Mouse (Mus musculus) megakaryocyte, adult 5-6 weeks (primary cell): ENCODE measurements around the gene Olfr1025-ps1. TPM values are rescaled to one million over a fixed set of nuclear protein-coding genes. Genes with fewer than 3 reads are reported as not detected.

ENCODE experiments used
- ATAC-seq: 2 replicates; pipeline ENCODE4 v1.8.0; 2016; ENCODE audit warnings: mild to moderate bottlenecking, inconsistent platforms; ENCODE audit not compliant: poor library complexity, severe bottlenecking
- total RNA-seq, 2 experiments: library from RNA; stranded (forward) in 1 of 2; stranded (reverse) in 1 of 2; fragments of 153-499, 151-499 nt in 1 of 2; fragments of 221-1000, 200-1000 nt in 1 of 2; gene quantifications; 2 replicates each; pipeline versions ENCODE4 v1.2.3 to v1.2.4; 2015 to 2017

Olfr1025-ps1 gene
- not detected in 2 replicates for total RNA-seq (2015)
- total RNA-seq (2017): not detected in 2 replicates

DNA sequence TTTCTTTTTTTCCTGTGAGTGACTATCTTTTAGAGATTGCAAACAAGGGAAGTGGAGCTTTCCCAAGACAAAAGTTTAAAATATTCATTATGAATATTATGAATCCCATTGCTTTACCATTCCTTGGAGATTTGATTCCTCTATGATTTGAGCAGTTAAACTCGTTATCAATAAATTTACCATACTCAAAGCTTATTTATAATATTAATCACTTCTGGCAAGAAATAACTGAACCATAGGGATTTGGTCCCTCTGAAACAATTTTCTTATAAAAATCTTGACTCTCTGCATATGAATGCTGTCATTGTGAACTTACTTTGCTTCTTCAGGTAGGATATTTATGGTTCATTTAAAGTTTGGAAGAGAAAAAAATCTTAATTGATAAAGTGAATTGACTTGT lies at the start of gene Olfr1025-ps1:
Gene Olfr1025-ps1, plus strand, starts transcription at position 301 of the 400 bp plus-strand sequence.
- no peak for ATAC-seq

- ATAC-seq: no peak
These were observed 46.7 kb upstream of the Olfr1025-ps1 start, which contains the start of gene Olfr1022 for GRCm38 (mm10) chr2:85868294-85868693. Gene Olfr1022 (plus strand): TSS chr2:85868594.

DNA sequence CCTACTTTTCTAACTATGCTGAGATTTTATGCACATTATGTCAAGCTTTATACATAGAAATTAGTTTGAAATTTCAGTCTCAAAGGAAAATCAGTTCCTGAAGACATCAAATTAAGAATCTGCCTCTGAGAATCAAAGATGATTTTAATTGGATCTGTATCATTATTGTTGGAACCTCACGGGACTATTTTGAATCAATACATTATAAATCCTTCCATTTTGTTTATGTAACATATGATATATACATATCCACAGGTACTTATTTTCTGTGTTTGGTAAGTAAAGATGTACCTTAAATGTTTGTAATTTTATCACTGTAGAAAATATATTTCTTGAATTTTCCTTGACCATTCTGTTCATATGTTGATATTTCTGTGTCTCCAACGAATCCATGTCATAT lies 29.7 kb upstream of the Olfr1025-ps1 start, which contains the start of gene Olfr1023:
Gene Olfr1023, plus strand, starts transcription at position 301 of the 400 bp plus-strand sequence.
- ATAC-seq: no peak

DNA sequence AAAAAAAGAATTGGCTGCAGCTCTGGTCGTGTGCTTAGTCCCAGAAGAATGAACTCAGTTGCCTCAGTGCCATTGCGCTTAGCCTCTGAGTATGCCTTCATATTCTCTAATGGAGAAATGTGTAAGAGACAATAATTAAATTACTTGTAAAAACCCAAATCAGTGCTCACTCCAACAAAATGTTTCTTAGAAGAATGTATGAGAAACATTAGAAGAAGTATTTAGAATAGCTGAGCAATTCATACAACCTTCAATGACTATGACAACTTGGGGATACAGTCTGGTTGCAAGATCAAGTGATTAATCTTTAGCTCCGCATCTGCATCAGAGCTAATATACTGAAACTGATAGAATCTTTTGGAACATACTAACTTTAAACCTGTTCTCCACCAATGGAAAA lies 10.0 kb upstream of the Olfr1025-ps1 start, which contains the start of gene Olfr1024:
Gene Olfr1024, minus strand, starts transcription at position 101 of the 400 bp plus-strand sequence.
- no peak for ATAC-seq

GRCm38 (mm10) chr2:85913197-85913596 lies 1.8 kb upstream of the Olfr1025-ps1 start:
- no peak for ATAC-seq

DNA sequence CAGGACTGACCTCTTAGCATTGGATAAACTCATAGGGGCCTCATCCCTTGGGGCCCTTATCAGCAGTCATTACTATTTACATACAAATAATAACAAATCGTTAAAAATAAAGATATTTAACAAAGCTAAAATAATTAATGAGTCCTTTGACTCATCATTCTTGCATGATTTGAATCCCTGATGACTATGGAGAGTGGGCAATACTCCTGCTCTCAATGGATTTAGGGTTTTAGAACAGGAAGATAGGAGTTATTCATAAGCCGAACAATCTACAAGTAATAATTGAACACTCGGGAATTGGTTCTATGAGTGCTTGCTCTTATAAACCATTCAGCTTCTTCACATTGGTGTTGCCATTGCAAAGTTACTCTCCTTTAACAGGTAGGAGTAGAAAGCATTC lies 6.3 kb downstream of the Olfr1025-ps1 start, which contains the start of gene Olfr1026:
Gene Olfr1026, plus strand, starts transcription at position 301 of the 400 bp plus-strand sequence.
- ATAC-seq: no peak

DNA sequence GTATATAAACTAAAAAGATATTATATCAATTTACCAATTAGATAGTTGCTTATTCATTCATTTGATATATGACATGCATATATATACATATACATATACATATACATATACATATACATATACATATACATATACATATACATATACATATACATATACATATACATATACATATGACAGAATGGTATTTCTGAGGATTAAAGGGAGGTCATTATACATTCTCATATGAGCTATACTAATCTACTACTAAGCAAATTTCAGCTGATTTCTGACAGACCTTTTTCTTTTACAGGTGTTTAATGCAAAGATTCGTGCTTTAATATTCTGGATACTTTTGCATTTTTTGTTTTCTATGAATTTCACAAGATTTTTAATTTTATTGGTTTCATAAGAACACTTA lies 35.1 kb downstream of the Olfr1025-ps1 start, which contains the start of gene Olfr1028:
Gene Olfr1028, plus strand, starts transcription at position 301 of the 400 bp plus-strand sequence.
- ATAC-seq: no peak

Other genes with a start within 250 kb of the Olfr1025-ps1 start
- gene Olfr1006, start 236.4 kb upstream of the Olfr1025-ps1 start, total RNA-seq (2015): not detected in 2 replicates
- gene Olfr1006, start 236.4 kb upstream of the Olfr1025-ps1 start, total RNA-seq (2017): not detected in 2 replicates
- gene Olfr1008, start 225.8 kb upstream of the Olfr1025-ps1 start, total RNA-seq (2015): not detected in 2 replicates
- gene Olfr1008, start 225.8 kb upstream of the Olfr1025-ps1 start, total RNA-seq (2017): not detected in 2 replicates
- not detected in 2 replicates for gene Olfr1009, start 199.8 kb upstream of the Olfr1025-ps1 start, total RNA-seq (2015)
- not detected in 2 replicates for gene Olfr1009, start 199.8 kb upstream of the Olfr1025-ps1 start, total RNA-seq (2017)
- not detected in 2 replicates for gene Olfr1012, start 152.4 kb upstream of the Olfr1025-ps1 start, total RNA-seq (2015)
- not detected in 2 replicates for gene Olfr1012, start 152.4 kb upstream of the Olfr1025-ps1 start, total RNA-seq (2017)
- not detected in 2 replicates for gene Olfr1013, start 148.1 kb upstream of the Olfr1025-ps1 start, total RNA-seq (2015)
- gene Olfr1013, start 148.1 kb upstream of the Olfr1025-ps1 start, total RNA-seq (2017): not detected in 2 replicates
- gene Olfr1014, start 142.5 kb upstream of the Olfr1025-ps1 start, total RNA-seq (2015): not detected in 2 replicates
- gene Olfr1014, start 142.5 kb upstream of the Olfr1025-ps1 start, total RNA-seq (2017): not detected in 2 replicates
- gene Olfr1015, start 133.2 kb upstream of the Olfr1025-ps1 start, total RNA-seq (2015): not detected in 2 replicates
- not detected in 2 replicates for gene Olfr1015, start 133.2 kb upstream of the Olfr1025-ps1 start, total RNA-seq (2017)
- not detected in 2 replicates for gene Olfr1016, start 112.6 kb upstream of the Olfr1025-ps1 start, total RNA-seq (2015)
- not detected in 2 replicates for gene Olfr1016, start 112.6 kb upstream of the Olfr1025-ps1 start, total RNA-seq (2017)
- gene Olfr1018, start 96.7 kb upstream of the Olfr1025-ps1 start, total RNA-seq (2015): not detected in 2 replicates
- not detected in 2 replicates for gene Olfr1018, start 96.7 kb upstream of the Olfr1025-ps1 start, total RNA-seq (2017)
- not detected in 2 replicates for gene Olfr1019, start 69.7 kb upstream of the Olfr1025-ps1 start, total RNA-seq (2015)
- gene Olfr1019, start 69.7 kb upstream of the Olfr1025-ps1 start, total RNA-seq (2017): not detected in 2 replicates
- gene Olfr1020, start 68.2 kb upstream of the Olfr1025-ps1 start, total RNA-seq (2015): not detected in 2 replicates
- gene Olfr1020, start 68.2 kb upstream of the Olfr1025-ps1 start, total RNA-seq (2017): not detected in 2 replicates
- not detected in 2 replicates for gene Olfr1022, start 46.6 kb upstream of the Olfr1025-ps1 start, total RNA-seq (2015)
- not detected in 2 replicates for gene Olfr1022, start 46.6 kb upstream of the Olfr1025-ps1 start, total RNA-seq (2017)
- gene Olfr1023, start 29.6 kb upstream of the Olfr1025-ps1 start, total RNA-seq (2015): not detected in 2 replicates
- not detected in 2 replicates for gene Olfr1023, start 29.6 kb upstream of the Olfr1025-ps1 start, total RNA-seq (2017)
- not detected in 2 replicates for gene Olfr1024, start 10.1 kb upstream of the Olfr1025-ps1 start, total RNA-seq (2015)
- gene Olfr1024, start 10.1 kb upstream of the Olfr1025-ps1 start, total RNA-seq (2017): not detected in 2 replicates
- not detected in 2 replicates for gene Olfr1026, start 6.4 kb downstream of the Olfr1025-ps1 start, total RNA-seq (2015)
- gene Olfr1026, start 6.4 kb downstream of the Olfr1025-ps1 start, total RNA-seq (2017): not detected in 2 replicates
- not detected in 2 replicates for gene Olfr1028, start 35.2 kb downstream of the Olfr1025-ps1 start, total RNA-seq (2015)
- gene Olfr1028, start 35.2 kb downstream of the Olfr1025-ps1 start, total RNA-seq (2017): not detected in 2 replicates
- gene Olfr1029, start 58.7 kb downstream of the Olfr1025-ps1 start, total RNA-seq (2015): 0.57 TPM in 1 of 2 replicates, not detected in the other
- gene Olfr1029, start 58.7 kb downstream of the Olfr1025-ps1 start, total RNA-seq (2017): not detected in 2 replicates
- gene Olfr1030, start 64.1 kb downstream of the Olfr1025-ps1 start, total RNA-seq (2015): not detected in 2 replicates
- not detected in 2 replicates for gene Olfr1030, start 64.1 kb downstream of the Olfr1025-ps1 start, total RNA-seq (2017)
- not detected in 2 replicates for gene Olfr1031, start 75.1 kb downstream of the Olfr1025-ps1 start, total RNA-seq (2015)
- not detected in 2 replicates for gene Olfr1031, start 75.1 kb downstream of the Olfr1025-ps1 start, total RNA-seq (2017)
- not detected in 2 replicates for gene Olfr1032, start 90.3 kb downstream of the Olfr1025-ps1 start, total RNA-seq (2015)
- not detected in 2 replicates for gene Olfr1032, start 90.3 kb downstream of the Olfr1025-ps1 start, total RNA-seq (2017)
- gene Olfr1033, start 105.4 kb downstream of the Olfr1025-ps1 start, total RNA-seq (2015): 0.09 and 0.45 TPM in 2 replicates
- 0.07 TPM in 1 of 2 replicates, not detected in the other for gene Olfr1033, start 105.4 kb downstream of the Olfr1025-ps1 start, total RNA-seq (2017)
- gene Olfr1034, start 130.7 kb downstream of the Olfr1025-ps1 start, total RNA-seq (2015): not detected in 2 replicates
- gene Olfr1034, start 130.7 kb downstream of the Olfr1025-ps1 start, total RNA-seq (2017): not detected in 2 replicates
- gene Olfr1036, start 158.8 kb downstream of the Olfr1025-ps1 start, total RNA-seq (2015): not detected in 2 replicates
- not detected in 2 replicates for gene Olfr1036, start 158.8 kb downstream of the Olfr1025-ps1 start, total RNA-seq (2017)
- not detected in 2 replicates for gene Olfr1037, start 172.2 kb downstream of the Olfr1025-ps1 start, total RNA-seq (2015)
- gene Olfr1037, start 172.2 kb downstream of the Olfr1025-ps1 start, total RNA-seq (2017): not detected in 2 replicates
- not detected in 2 replicates for gene Olfr1039, start 220.7 kb downstream of the Olfr1025-ps1 start, total RNA-seq (2015)
- gene Olfr1039, start 220.7 kb downstream of the Olfr1025-ps1 start, total RNA-seq (2017): not detected in 2 replicates
- gene Olfr1040, start 231.5 kb downstream of the Olfr1025-ps1 start, total RNA-seq (2015): not detected in 2 replicates
- not detected in 2 replicates for gene Olfr1040, start 231.5 kb downstream of the Olfr1025-ps1 start, total RNA-seq (2017)
- not detected in 2 replicates for gene Olfr1042, start 246.6 kb downstream of the Olfr1025-ps1 start, total RNA-seq (2015)
- gene Olfr1042, start 246.6 kb downstream of the Olfr1025-ps1 start, total RNA-seq (2017): not detected in 2 replicates